Mouse (Mus musculus): ENCODE data around the gene Abca12. TPM values are rescaled to one million over a fixed set of nuclear protein-coding genes. Genes with fewer than 3 reads are reported as not detected.

Abca12 gene
- total RNA-seq, 2 experiments from 2014 or later = 0.12 to 0.20 TPM

DNA sequence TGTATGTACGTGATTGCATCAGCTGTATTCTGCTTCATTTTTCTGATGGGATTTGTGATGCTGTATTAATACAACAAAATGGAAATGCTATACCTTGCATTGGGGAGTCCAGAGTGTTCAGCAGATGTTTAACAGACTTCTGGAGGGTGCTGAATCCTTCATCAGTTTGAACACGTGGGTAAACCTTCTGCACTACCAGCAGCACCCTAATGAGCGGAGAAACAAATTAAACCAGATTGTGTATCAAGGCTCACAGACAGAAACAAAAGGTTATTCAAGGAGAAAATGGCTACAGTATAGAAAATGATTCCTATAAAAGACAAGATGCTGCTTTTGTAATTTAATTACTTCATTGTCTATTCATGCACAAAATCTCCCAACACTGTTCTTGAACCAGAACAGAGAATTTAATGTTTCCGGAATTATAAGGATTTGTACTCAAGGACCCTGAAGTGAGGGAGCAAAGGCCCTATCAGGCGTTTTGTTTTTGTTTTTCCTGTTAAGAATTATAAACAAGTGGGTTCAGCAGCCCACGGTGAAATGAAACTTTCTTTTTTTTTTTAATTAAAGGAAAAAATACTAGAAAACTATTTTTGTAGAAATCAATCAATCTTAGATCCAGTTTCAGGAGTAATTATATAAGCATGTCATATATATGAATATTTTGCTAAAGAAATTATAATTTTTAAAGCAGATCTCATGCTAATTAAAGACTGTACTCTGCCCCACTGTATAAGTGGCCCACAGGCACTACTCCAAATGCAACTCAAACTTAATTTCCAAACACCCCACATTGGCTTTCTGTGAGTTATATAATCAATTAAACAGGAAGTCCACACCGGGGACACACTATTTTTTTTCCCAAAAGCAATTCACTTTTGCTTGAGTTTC lies 73.1 kb downstream of the Abca12 start:
- no peak for DNase-seq (ENCODE audit: extremely low spot score in 1 of 2, low spot score in 1 of 2)

DNA sequence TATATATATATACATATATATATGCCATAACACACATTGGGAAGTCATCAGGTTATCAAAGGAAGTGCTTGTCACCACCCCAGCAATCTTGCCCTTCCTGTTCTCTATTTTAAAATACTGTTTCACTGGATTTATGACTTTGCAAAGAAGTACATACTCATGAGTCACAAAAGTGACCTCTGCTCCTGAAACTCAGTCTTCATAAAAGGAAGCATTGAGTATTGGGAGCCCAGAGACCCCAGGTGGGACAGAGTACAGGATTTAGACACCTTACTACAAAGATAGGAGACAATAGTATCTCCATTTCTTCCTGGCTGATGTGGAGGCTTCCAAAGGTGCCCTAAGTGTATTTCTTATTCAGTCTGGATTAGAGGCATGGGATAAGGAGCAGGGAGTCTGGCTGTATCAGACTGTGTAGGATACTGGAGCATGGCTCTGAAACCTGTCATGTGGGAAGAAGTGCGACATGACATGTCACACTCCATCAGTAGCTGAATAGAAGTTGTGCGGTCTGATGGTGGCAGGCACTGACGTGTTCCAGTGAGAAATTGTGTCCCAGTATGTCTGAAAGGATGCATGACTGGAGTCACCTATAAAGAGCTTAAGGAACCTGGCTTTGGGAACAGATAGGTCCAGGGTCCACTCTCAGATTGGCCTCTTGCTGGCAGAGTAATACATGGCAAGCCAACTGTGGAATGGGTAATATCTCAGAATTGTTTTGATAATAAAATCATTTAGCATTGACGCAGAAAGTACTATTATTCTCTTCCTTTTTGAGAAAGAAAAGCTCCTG lies 76.0 kb downstream of the Abca12 start:
- no peak for DNase-seq (ENCODE audit: extremely low spot score in 1 of 2, low spot score in 1 of 2)

DNA sequence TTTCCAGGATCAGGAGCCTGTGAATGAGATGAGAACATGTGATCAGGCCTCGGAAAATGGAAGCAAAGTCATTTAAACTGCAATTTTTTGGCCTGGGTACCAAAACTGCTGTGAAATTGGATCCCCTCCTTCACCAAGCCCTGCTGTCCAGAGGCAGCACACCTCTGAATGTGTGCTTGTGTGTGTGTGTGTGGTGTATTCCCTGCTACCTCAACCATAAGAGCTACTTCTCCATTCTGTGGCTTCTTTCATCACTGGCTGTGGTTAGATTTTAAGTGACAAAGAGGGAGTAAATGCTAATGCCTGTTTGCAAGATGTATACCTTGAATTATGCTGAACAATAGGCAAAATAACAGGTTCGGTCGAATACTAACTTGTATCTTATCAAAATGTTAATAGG lies 84.4 kb downstream of the Abca12 start:
- DNase-seq (ENCODE audit: extremely low spot score in 1 of 2, low spot score in 1 of 2) = no peak

DNA sequence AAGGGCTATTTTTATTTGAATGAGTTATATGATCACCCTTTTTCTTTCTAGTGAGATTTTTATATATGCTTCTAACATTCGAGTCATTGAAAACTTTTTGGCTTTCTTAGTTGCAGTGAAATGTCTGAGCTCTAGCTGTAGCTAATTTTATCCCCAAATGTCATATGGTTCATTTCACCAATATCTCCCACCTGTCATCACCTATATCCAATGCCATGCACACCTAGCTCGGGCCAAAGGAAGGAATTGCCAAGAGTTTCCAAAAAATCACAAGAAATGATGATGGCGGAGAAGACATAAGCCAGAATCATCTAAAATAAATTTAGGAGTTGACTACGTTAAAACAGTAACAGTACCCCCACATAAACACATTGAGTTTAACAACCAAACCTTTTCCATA lies 102.5 kb downstream of the Abca12 start:
- DNase-seq (ENCODE audit: extremely low spot score in 1 of 2, low spot score in 1 of 2) = no peak

DNA sequence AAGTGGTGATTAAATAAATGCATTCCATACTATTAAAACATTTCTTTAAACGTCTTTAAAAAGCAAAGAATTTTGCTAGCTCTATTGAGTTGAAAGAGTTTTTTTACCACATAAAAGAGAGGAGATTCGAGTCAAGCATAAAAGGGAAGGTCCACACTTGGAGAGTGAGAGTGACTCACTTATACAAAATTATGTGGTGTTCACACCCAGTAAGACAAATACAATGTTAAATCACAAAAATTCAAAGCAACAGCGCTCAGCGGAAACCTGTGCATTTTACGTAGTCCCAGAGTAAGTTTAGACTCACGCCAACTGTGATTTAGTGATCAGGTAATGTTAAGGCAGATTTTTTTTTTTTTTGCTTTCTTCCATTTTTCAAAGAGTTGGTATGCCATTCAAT lies 104.1 kb downstream of the Abca12 start:
- DNase-seq (ENCODE audit: extremely low spot score in 1 of 2, low spot score in 1 of 2) = no peak

DNA sequence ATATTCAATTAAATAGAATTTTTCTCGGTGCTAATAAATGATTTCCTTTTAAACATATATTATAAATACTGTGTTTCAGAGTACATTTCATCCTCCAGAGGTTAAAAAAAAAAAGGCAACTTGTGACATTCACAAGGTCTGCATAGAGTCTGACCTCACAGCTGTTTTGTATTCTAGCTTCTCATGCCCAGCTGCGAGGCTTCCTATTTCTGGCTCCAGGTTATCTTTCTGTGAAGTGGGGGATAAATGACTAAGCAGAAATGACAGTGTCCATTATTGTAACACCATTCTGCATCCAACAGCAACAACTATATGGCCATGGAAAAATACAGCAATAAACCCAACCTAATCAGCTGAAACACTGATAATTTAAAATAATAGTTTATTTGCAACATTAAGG lies 107.3 kb downstream of the Abca12 start:
- DNase-seq (ENCODE audit: extremely low spot score in 1 of 2, low spot score in 1 of 2) = no peak

DNA sequence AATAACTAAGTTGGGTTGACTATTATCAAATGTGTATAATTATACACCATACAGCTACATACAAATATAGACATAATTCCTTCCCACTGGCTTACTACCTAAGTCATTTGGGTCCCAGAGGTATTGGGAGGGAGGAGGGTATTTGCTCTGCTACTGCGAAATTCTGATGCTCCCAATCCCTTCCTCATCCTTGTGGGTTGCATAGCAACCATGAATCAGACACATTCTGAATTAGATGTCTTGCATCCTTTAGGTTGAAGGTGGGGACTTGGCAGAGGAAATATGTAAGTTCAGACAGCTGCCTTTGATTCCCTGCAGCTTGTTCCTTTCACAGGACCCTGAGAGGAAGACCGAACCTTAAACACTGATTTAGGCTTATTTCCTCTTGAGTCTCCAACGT lies 108.5 kb downstream of the Abca12 start:
- no peak for DNase-seq (ENCODE audit: extremely low spot score in 1 of 2, low spot score in 1 of 2)

DNA sequence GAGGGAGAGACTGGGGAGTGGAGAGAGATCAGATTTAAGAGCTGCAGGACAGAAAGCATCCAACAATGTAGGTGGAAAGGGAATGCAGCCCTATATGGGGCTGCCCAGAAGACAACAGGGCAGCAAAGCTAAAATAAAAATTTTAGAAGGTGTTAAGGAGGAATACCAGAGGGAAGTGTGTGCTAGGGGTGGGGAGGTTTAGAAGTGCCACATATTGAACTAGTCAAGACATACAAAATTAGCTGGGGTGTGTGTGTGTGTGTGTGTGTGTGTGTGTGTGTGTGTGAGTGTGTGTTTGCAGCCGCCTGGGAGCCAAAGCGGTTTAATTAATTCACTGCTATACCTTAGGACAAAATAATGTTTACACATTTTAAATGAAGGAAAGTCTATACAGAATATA lies 110.1 kb downstream of the Abca12 start:
- no peak for DNase-seq (ENCODE audit: extremely low spot score in 1 of 2, low spot score in 1 of 2)

DNA sequence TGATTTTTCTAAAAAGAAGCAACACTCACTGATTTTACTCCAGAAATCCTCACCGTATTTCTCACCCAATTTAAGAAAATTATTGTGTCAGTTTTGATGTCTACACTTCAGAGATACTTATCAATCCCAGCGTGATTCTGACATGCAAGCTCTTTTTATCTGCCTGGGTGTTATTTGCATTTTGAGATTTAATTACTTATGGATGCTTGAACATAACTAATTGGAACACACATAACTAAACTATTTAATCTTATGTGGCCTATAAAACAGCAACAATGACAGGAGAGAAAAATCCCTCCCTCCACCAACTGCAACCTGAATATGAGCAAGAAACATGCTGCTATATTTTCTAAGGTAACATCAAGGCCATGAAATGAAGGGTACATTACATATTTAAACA lies 117.7 kb downstream of the Abca12 start:
- no peak for DNase-seq (ENCODE audit: extremely low spot score in 1 of 2, low spot score in 1 of 2)

DNA sequence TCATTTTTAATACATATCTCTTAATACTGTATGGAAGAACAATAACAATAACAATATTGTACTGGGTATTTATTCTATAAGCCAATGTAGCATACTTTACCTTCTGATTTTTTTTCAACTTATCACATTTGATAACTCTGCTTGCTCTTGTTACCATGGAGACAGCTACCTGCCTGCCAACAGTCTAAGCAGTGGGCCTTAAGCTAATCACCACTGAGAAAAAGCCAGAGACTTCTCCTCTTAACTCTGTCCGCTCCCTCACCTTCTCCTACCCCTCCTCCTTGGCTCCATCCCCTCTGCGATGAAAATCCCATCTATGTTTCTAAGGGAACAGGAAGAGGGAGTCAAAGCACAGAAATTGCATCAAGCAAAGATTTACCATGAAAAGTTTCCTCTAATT lies 118.1 kb downstream of the Abca12 start:
- no peak for DNase-seq (ENCODE audit: extremely low spot score in 1 of 2, low spot score in 1 of 2)

DNA sequence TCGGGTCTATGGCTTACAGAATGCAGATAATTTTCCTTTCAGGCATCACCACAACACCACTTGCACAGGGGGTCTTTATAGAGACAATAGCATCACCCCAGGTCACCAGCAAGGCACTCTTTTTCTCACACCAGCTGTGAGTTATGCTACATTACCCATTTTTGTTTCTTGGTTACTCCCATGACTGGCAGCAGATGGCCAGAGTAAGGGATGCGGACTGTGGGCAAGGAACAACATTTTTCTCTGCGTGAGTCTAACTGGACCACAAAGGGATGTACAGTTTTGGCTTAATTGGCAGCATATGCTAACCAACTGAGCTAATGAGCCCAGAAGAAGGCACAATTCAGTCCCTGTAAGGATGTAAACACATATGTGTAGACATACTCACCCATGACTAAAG lies 122.8 kb downstream of the Abca12 start:
- no peak for DNase-seq (ENCODE audit: extremely low spot score in 1 of 2, low spot score in 1 of 2)

DNA sequence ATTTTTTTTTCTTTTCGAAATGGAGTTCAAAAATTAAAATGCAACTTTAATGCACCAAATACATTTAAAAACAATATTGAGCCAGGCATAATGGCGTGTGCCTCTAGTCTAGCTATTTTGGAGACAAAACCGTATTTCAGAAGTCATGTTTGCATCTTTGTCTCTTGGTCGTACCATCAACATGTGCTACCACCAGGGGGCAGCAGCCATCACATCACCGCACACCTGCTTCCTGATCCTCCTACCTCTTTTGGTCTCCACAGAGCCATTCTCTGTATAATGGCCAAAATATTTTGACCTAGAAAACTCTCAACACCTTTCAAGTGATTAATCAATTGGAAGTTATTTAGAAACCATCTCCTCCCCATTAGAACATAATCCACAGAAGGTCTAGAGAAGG lies 125.2 kb downstream of the Abca12 start:
- peak; percentile 60 to 85 for DNase-seq (ENCODE audit: extremely low spot score in 1 of 2, low spot score in 1 of 2)

DNA sequence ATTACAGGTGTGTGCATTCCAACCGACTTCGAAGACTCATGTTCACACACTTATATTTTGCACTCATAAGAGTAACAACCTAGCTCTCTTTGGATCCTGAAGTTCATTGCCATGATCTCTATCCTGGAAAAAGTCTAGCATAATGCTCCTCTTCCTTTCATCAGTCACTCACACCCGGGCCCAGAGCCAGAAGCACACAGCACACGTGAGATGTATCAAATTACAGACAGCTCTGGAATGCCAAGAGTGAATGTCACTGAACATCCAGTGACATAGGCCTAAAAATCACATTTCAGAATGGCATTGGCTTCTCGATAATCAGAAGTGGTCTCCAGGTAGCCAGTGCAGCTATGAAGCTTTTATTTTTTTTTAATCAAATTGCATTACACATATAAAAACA lies 137.8 kb downstream of the Abca12 start:
- DNase-seq (ENCODE audit: extremely low spot score in 1 of 2, low spot score in 1 of 2) = no peak

DNA sequence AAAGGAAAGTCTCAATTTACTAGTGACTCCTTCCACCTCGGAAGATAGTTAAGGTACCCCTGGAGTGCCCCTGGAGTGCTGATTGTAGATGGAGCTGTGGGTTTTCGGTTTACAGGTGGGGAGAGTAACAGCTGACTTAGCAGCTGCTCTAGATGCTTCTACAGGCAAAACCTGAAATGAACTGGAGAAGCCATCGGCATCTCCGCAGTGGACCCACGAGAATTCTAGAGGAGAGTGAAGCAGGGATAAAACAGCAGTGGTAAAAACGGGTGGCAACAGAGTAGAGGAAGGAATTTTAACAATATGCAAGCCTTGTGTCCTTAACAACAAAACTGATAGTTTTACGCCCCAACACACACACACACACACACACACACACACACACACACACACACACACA lies 142.2 kb downstream of the Abca12 start:
- no peak for DNase-seq (ENCODE audit: extremely low spot score in 1 of 2, low spot score in 1 of 2)

DNA sequence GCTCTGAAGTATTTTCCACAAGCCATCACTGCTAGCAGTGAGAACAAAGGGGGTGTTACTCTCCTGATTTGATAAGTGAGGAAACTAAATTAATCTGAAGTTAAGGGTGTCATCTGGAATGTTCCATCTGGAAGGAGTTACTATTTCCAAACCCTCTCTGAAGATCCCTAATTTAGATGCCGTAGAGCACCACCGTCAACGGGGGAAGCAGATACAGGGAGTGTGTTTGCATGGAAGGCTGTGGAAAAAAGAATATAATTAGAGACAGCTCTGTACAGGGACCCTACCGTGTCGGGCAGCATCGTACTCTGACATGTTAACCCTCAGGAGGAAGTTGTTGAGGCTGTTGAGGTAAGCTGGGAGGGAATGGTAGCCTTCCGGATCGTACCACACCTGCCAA lies 142.6 kb downstream of the Abca12 start:
- no peak for DNase-seq (ENCODE audit: extremely low spot score in 1 of 2, low spot score in 1 of 2)

DNA sequence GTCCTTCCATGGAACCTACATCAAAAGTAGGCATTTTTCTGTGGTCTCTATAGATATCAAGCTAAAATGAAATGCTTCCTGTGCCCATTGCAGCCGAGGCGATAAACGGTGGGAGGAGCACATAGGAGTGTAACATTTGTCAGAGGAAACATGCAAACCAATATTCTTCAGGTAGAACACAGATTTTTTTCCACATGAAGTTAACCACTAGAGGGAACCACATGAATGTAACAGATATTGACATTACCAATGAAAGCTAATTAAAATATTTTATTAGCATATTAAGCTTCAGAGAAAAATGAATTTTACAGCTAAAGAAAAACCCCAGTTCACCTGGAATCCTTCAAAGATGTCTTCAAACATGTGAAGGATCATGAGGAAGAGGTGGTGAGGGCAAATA lies 144.6 kb downstream of the Abca12 start:
- no peak for DNase-seq (ENCODE audit: extremely low spot score in 1 of 2, low spot score in 1 of 2)

DNA sequence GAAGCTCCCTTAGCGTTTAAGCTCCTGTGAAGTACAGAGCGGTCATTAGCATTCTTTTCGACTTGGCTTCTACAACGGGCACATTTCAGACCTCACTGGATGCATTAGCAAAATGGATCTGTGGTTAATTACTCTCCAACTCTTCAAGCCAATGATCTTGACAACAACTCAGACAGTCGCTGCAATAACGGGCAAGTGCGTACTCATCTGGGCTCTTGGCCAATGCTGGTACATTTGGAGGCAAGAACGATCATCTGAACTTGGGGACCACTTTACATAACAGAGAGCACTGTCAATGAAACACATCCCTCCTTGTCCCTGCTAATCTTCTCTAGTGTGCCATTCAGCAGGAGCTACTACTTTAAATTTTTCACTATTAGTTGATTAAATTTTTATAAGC lies 148.1 kb downstream of the Abca12 start:
- DNase-seq (ENCODE audit: extremely low spot score in 1 of 2, low spot score in 1 of 2) = no peak

DNA sequence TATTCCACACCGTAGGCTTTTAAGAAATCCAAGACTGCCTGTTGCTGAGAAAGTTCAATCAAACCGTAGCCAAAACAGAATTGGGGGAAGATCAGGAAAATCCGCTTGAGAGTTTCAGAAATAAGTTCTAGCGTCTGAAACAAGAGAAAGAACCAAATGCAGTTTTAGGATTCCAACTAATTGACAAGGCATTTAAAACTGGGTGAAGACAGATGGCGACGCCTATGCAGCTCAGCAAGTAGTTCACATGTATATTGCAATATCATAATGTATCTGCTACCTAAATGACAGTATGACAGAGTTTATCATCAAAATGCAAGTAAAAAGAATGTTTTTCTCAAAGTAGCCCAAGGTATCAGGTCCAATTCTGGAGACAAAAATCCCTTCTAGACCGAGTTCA lies 151.2 kb downstream of the Abca12 start:
- no peak for DNase-seq (ENCODE audit: extremely low spot score in 1 of 2, low spot score in 1 of 2)

DNA sequence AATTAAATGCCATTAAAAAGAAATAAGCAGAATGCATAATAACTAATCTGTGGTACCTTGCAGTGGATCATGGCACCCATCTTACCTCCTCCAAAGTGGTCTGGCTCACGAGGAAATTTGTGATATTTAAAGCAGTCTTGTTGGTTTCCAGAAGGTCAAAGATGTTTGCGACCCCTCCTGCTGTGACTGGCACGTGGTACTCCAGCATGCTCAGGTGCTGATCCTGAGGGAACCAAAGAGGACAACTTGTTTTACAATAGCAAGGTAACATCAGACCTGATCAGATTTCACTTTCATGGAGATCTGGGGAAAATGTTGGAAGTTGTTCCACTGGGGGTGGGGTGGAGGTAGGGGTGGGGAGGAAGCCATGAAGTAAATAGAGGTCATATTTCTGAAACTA lies 170.1 kb downstream of the Abca12 start:
- DNase-seq (ENCODE audit: extremely low spot score in 1 of 2, low spot score in 1 of 2) = no peak

DNA sequence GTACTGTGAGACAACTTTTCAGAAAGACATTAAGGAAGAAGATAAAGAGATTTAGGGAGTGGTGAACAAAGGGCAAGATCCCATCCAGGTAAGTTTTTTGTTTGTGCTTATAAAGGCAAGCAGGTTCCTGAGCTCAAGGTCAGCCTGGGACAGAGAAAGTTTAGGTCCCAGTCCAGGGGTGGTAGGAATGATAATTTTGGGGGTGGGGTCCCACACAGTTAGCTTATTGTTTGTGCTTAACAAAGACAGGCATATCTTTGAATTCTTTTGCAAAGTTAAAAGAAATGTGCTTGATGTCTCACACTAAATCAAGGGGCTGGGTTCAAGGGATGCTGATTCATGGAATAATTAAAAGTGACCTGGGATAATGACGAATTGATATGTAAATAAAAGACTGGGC lies 173.3 kb downstream of the Abca12 start:
- no peak for DNase-seq (ENCODE audit: extremely low spot score in 1 of 2, low spot score in 1 of 2)

DNA sequence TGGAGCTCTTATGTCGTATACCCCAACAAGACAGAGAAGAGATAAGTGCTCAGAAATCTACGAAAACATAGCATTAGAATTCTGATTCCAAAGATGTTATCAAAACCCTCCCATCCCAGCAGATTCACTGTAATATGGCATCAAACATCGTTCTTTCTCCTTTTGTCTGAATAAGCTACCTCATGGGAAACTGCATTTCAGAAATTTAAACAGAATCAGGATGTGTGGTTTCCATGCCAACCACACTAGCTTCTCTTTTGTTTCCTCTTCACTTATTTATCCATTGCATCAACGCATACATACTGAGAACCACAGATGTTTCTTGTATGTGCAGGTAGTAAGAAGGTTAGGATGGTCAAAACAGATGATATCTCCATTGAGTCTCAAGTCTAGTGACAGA lies 175.1 kb downstream of the Abca12 start:
- DNase-seq (ENCODE audit: extremely low spot score in 1 of 2, low spot score in 1 of 2) = no peak

DNA sequence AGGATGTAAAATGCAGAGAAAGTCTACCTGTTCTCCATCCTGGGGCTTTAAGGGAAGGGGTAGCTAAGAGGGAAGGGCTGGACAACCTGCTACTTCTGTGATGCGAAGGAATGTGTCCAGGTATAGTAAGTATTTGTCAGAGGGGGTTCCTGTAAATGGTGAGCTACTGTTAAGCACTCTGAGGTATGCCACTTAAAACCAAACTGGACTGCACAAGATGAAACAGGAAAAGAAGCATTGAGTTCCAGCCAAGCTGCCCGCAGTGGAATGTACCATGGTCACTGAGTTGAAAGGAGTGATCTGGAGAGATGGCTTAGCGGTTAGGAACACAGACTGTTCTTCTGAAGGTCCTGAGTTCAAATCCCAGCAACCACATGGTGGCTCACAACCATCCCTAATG lies 179.4 kb downstream of the Abca12 start:
- no peak for DNase-seq (ENCODE audit: extremely low spot score in 1 of 2, low spot score in 1 of 2)
